Mouse (Mus musculus) forelimb bud, embryonic 11.5 days (tissue): ENCODE results near the gene Fermt2.
"Not testable (repeated sequence)": the region's sequence is repeated elsewhere in the genome, so short reads cannot be mapped to it uniquely, and the experiment has no call there.

ENCODE experiments used
- DNase-seq: peaks from one replicate; pipeline ENCODE4 v3.0.0-alpha.2; 2012; ENCODE audit warnings: low read depth, low spot score

Gene Fermt2

GRCm38 (mm10) chr14:45510787-45511186 is 19.1 kb downstream of the Fermt2 start:
- peak; percentile 36 for DNase-seq

- DNase-seq: no peak
Measured at GRCm38 (mm10) chr14:45507923-45508322, 22.0 kb downstream of the Fermt2 start.

GRCm38 (mm10) chr14:45507447-45507846 is 22.5 kb downstream of the Fermt2 start:
- no peak for DNase-seq

- peak; percentile 73 for DNase-seq
Measured at GRCm38 (mm10) chr14:45507032-45507431, 22.9 kb downstream of the Fermt2 start.

- no peak for DNase-seq
Measured at GRCm38 (mm10) chr14:45506165-45506564, 23.8 kb downstream of the Fermt2 start.

GRCm38 (mm10) chr14:45504422-45505113 is 25.4 kb downstream of the Fermt2 start:
- DNase-seq: no peak

- DNase-seq: no peak
Measured at GRCm38 (mm10) chr14:45503934-45504333, 26.0 kb downstream of the Fermt2 start.

GRCm38 (mm10) chr14:45500052-45500451 is 29.9 kb downstream of the Fermt2 start:
- no peak for DNase-seq

- DNase-seq: no peak
Measured at GRCm38 (mm10) chr14:45497116-45497515, 32.8 kb downstream of the Fermt2 start.

- not testable (repeated sequence) for DNase-seq
Measured at GRCm38 (mm10) chr14:45495810-45496209, 34.1 kb downstream of the Fermt2 start.

GRCm38 (mm10) chr14:45493891-45494290 is 36.0 kb downstream of the Fermt2 start:
- no peak for DNase-seq

- DNase-seq: no peak
Measured at GRCm38 (mm10) chr14:45492668-45493067, 37.2 kb downstream of the Fermt2 start.

- no peak for DNase-seq
Measured at GRCm38 (mm10) chr14:45492038-45492437, 37.9 kb downstream of the Fermt2 start.

GRCm38 (mm10) chr14:45487201-45487600 is 42.7 kb downstream of the Fermt2 start:
- not testable (repeated sequence) for DNase-seq

- DNase-seq: not testable (repeated sequence)
Measured at GRCm38 (mm10) chr14:45483361-45483760, 46.6 kb downstream of the Fermt2 start.

- DNase-seq: no peak
Measured at GRCm38 (mm10) chr14:45478977-45479806, 50.7 kb downstream of the Fermt2 start.

GRCm38 (mm10) chr14:45478515-45478914 is 51.4 kb downstream of the Fermt2 start:
- DNase-seq: no peak

GRCm38 (mm10) chr14:45477651-45478050 is 52.3 kb downstream of the Fermt2 start:
- DNase-seq: no peak

- no peak for DNase-seq
Measured at GRCm38 (mm10) chr14:45476990-45477389, 52.9 kb downstream of the Fermt2 start.

GRCm38 (mm10) chr14:45472536-45472935 is 57.4 kb downstream of the Fermt2 start:
- no peak for DNase-seq

- DNase-seq: no peak
Measured at GRCm38 (mm10) chr14:45469446-45469845, 60.5 kb downstream of the Fermt2 start.

- not testable (repeated sequence) for DNase-seq
Measured at GRCm38 (mm10) chr14:45466371-45466770, 63.5 kb downstream of the Fermt2 start.
